Mouse (Mus musculus): ENCODE data around the gene Cd6.

DNA sequence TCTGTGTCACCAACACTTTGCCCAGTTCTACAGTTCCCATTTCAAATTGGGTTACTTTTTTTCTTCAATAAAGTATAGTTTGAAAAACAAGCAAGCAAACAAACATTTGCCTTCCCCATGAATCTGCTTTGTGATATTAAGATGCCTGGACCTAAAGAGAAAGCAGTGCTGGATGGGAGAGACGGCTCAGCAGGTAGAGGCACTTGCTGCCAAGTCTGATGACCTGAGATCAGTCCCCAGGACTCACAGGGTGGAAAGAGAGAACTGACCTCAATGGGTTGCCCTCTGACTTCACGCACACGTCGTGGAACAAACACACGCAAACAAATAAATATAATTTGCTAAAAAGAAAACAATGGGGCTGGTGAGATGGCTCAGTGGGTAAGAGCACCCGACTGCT is 28.0 kb downstream of the Cd6 start:
- no peak for TF ChIP-seq EP300 (optimal IDR thresholded peaks at IDR 0.05)
- no peak for TF ChIP-seq CTCF (IDR thresholded peaks at IDR 0.05; ENCODE audit: low read depth)
